Mouse (Mus musculus) regulatory T cell (primary cell): ENCODE results near the gene Papola.
"Not testable (repeated sequence)": the region's sequence is repeated elsewhere in the genome, so short reads cannot be mapped to it uniquely, and the experiment has no call there.

Experiments used
- in situ Hi-C: fragments of 300-600 bp; cut with MboI, MseI; formaldehyde crosslinking; loops from one replicate; pipeline ENCODE4 v1.15.1; 2025; ENCODE audit warnings: high pct_unique_total_duplicates

Papola gene

DNA sequence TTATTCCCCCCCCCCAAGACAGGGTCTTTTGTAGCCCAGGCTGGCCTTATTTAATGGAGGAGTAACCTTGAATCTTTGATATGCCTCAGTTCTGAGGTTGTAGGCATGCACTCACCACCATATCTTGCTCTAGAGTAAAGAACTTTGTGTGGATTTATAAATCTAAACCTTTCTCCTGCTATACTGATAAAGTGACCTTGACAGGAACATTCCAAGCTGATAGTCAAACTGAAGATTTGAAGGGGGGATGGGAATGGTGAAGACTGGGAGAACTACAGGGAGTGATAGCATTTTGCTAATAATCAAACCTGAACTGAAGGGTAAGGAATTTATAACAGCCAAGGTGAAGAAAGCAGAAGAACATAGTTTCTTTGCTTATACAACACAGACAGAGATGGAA lies 13.5 kb downstream of the Papola start:
- in situ Hi-C loops = loop anchor here (5.0 to 10.0 kb wide), 2 partner anchors 96 to 113 kb away; partner anchors contain the start of genes Atg2b and Gskip

DNA sequence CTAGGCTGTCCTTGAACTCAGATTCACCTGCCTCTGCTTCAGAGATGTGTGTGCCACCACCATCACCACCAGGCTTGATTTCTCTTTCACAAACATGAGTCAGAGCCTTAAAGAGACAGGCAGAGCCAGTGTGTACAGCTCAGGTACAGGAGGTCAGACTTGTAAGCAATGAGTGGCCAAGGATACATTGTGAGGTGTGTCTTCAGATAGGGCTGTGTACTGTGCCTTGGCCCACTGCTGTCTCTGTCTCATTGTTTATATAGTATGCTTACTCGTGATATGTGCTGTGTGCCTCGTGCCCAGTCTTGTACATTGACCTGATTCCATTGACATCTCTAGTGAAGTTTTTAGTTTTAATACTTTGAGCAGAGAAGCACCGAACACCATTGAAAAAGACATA lies 21.3 kb downstream of the Papola start:
- in situ Hi-C loops = no loop called here

DNA sequence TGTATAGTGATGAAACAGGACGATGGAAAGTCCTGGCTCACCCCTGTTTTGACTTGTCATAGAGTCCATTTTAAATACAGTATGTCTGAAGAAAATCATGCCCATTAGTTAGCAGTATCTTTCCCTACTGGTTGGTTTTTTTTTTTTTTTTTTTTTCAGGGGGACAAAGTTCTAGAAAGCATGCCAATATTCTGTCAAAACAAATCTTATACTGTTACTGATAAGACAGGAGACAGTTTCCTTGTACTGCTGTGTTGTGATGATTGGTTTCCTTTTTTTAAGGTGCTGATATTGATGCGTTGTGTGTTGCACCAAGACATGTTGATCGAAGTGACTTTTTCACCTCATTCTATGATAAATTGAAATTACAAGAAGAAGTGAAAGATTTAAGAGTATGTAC lies 21.7 kb downstream of the Papola start:
- in situ Hi-C loops = no loop called here

DNA sequence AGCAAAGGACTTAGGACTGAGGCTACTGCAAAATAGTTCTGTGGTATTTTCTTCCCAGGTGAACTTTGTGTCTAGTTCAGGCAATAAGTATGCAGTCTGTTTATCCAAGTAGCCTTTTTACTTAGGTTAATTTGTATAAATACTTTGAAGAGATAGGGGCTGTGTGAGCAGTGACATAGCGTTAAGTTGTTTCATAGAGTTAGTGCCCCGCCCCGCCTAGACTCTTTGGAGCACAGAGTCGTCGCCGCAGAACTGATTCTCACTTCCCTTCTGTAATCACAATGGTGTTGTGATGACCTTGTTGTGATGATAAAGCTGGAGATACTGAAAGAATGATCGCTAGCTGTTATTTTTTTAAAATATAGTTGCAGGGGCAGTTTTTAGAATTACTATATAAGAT lies 22.9 kb downstream of the Papola start:
- in situ Hi-C loops = no loop called here

DNA sequence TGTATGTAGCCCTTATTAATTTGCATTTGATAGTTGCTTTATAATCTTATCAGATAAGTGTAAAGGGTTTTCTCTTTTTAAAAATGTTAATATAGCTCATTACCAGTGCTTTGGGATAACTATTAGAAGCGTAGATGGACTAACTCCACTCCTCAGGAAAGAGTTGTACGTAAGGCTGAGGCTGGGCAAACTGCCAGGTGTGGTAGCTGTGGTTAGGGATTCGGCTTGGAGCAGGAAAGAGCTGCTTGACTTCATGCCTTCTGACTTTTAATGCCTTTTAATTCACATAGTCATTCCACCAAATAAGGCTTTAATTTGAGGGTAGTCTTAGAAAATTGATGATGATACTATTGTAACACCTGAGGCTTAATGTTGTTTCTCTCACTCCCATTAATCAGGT lies 24.5 kb downstream of the Papola start:
- in situ Hi-C loops = no loop called here

DNA sequence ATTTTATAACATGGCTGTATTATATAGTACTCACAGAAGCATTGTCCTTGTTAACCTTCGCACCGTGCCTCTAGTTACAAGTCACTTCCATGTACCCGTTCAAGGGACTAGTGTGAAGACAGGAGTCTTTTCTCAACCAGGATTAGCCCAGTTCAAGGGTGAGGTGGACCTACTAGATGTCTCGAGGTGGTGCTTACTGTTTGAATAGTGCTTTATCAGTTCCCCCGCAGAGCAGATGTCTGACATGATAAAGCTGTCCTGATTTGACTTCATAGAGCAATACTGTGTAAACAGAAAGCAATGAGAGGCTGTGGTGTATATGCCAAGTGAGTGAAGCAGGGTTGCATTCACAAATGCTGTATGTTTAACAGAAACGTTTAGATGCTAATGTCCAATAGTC lies 26.1 kb downstream of the Papola start:
- in situ Hi-C loops = no loop called here

DNA sequence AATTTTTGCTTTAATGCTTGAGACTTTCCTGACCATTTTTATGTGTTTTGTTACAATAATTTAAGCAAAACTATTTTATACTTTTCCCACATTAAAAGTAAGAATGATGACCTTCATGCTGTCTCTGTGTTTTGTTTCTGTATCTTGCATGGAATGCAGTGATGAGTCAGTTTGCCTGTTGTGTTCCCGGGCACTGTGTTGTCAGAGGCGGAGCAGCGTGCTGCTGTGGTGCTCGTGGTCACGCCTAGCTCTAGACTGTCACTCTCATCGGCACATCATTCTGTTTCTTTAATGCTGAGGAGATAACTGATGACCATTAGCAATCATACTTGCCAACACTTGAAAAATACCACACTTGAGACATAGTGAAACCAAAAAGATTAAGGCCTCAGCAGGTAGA lies 29.5 kb downstream of the Papola start:
- in situ Hi-C loops = no loop called here

DNA sequence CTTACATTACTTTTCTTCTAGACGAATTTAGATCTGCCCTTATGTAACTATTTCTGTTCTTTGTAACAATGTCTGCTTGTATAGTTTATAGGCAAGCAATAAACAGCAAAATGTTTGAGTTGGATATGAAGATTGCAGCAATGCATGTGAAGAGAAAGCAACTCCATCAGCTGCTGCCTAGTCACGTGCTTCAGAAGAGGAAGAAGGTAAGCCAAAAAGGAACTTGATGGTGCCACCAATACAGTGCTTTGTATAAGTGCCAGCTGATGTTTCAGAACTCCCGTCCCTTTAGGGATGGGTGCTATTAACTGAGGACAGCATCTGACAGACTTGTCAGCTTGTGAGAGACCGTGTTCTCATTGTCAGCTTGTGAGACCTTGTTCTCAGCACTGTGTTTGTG lies 39.0 kb downstream of the Papola start:
- in situ Hi-C loops = no loop called here

DNA sequence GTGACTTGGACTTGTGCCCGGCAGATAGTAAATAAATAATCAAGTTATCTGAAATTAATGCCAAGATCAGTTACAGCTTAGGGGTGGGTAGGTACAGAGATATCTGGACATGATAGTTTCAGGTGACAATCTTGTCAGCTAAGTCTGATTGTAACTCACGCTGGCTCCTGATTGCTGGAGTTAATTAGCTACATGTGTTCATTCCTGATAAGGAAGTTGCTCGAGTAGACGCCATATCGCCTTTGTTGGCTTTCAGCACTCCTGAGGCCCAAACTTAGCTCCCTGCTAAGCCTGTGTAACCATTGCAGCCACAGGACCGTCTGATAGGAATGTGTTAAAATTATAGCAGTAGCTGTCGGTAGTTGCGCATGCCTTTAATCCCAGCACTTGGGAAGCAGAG lies 40.2 kb downstream of the Papola start:
- in situ Hi-C loops = no loop called here

DNA sequence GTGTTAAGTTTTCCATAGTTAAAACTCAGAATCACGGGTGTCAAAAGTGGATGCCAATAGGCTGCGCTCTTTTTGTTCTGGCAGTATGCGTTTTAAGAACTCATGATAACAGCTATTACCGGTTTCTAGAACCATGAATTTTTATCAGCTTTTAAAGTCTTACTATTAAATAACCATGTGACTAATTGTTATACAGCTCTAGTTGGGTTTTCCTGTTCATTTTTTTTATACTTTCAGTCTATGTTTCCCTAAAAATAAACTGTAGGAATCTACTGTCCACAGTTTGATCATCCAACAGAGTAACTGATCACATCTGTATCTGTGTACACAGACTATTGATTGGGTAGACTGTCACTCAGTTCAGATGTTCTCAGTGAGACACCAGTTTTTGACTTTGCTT lies 40.8 kb downstream of the Papola start:
- in situ Hi-C loops = no loop called here

DNA sequence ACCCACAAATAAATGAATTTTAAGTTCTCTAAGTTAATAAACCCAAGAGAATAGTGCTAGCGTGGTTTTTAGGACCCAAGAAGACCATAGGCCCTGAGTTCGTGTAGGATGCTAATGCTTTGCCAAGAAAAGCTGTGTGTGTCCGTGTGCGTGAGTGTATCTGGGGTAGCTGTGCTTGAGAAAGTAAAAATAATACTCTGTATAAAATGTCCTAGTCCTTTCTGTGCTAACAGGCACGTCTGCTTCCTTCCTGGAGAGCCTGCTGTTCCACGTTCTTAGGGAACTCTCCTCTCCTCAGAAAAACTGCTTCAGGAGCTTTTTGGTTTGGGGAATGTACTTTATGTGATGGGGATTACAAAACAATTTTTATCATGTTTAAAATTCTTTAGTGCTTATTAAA lies 48.0 kb downstream of the Papola start:
- in situ Hi-C loops = no loop called here

DNA sequence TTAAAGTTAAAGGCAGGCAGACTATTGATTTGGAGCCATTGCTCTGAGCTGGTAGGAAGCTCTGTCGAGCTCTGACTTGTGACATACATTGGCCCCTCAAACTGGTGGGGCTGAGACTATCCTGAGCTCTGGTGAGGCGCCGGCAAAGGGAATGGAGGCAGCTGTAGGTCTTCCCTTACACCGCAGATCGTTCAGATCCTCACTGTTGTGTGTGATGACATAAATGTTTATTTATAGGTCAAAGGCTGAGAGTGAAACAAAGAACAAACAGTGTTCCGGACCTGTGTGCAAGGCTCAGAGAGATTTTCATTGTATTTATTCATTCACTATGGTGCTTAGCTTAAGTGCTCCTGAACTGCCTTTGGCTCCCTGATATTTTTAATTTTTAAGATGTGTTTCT lies 50.4 kb downstream of the Papola start:
- in situ Hi-C loops = no loop called here

DNA sequence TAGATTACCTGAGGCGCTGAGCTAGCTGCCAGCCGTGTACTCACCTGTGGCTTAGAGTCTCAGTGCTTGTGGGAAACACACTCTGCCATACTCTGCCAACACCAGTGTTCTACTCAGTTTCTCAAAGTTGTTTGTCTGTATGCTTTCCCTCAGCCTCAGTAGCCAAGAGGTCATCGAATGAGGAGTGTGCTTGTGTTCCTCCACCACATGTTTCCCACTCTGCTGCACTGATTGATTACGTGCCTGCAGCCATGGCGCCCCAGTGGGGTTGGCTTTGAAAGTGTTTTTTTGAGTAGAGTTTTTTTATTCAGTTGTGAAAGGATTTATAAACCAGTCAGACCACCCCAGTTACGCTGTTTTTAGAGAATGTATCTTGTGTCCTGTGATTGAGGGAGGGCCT lies 51.1 kb downstream of the Papola start:
- in situ Hi-C loops = no loop called here

DNA sequence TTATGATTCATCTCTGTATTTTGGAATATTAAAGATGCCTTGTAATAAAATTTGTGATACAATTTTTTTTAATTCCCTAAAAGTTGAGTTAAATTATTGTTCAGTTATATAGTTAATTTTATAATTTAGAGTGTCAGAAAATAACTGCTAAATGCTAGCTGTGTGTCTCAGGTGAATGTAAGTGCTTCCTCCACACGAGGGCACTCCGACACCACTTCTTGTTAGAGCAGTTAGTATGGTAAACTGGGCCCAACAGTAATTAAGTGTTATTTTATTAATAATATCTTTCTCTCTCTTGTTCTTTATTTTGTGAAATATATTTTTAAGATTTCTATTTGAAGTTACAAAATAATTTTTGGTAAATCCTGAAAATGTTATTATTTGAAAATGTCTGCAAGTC lies 51.7 kb downstream of the Papola start:
- in situ Hi-C loops = no loop called here

DNA sequence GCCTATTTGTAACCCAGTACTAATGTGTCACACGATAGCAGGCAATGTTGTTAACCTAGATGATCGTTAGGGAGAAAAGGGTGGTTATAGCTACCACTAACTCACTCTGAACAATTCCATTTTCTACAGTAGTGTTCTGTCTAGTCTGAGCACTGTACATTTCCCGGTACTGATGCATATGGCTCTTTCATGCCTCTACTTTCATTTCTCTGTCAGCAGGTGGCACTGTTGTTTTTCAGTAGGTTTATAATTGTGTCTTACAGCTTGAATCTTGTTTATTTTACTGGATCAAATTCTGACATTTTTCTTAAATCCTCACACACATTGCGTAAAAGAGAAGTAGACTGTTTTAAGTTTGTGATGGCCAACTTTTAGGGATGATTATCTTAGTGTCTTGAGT lies 54.6 kb downstream of the Papola start:
- in situ Hi-C loops = no loop called here

DNA sequence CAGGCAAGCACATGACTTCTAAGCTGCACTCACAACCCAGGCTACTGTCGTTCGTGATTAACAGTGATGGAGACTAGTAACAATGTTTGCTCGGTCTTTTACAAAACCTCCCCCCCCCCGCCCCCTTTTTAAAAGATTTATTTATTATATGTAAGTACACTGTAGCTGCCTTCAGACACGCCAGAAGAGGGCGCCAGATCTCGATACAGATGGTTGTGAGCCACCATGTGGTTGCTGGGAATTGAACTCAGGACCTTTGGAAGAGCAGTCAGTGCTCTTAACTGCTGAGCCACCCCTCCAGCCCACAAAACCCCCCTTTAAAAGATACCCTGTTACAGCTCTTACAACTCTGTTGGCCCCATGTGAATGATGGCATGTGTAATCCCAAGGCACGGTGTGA lies 56.1 kb downstream of the Papola start:
- in situ Hi-C loops = not testable (repeated sequence)

DNA sequence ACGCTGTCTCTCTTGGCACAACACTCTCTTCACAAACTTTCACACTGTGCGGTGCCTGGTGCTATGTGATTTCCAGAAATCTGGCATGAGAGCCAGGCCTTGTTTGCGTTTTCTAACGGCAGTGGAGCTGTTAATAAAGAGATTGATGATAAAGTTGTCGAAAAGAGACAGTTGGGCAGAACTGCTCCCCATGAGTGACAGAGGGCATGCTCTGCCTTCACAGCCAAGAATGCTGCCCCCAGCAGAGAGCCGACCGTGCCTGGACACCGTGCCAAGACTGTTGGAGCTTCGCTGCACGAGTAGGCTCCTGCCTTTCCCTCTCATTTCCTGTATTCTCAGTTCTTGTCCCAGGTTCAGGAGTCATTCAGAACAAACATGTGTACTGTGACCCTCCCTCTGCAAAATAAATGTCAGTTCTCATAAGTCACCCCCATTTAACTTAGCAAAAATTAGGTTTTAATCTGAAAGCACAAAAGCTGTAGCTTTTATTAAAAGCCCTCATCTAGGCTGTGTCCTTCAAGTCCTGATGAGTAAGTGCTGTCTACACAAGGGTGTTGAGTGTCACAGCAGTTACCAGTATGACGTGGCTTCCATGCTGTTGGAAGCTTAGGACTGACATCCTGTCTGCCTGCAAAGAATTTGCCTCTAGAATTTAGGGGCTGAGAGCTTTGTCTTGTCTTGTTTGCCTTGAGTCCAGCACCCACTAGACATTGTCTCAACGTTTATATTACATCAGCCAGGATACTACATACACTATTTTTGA lies 58.9 kb downstream of the Papola start:
- in situ Hi-C loops = no loop called here

DNA sequence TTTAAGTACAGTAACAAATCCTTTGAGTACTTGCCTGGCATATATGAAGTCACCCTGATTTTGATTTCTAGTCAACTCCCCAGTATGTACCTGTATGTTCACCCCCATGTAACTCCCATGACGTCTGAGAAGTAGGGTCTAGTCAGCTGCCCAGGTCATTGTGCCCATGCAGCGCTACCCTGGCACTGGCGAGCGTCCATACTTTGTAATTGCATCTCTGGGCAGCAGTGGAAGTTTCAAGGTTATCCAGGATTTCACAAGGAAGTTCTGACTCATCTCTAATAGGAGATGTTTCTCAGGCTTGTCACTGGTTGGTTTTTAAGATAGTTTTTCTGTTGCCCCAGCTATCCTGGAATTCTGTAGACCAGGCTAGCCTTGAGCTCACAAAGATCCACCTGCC lies 59.9 kb downstream of the Papola start:
- in situ Hi-C loops = no loop called here

DNA sequence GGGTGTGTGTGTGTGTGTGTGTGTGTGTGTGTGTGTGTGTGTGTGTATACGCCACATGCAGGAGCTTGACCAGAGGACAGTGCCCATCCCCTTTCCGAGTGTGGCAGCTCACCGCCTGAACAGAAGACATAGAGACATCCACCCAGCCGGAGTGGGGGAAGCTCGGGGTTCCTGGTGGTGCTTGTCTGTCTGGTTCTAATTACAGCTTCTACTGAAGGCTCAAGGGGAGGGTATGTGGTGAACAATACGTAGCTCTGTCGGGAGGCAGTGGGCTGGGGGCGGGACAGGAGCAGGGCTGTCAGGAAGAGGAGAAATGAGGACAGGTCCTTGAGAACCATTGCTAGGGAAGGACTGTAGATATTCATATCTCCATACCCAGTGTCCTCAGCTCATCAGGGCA lies 64.6 kb downstream of the Papola start:
- in situ Hi-C loops = no loop called here

DNA sequence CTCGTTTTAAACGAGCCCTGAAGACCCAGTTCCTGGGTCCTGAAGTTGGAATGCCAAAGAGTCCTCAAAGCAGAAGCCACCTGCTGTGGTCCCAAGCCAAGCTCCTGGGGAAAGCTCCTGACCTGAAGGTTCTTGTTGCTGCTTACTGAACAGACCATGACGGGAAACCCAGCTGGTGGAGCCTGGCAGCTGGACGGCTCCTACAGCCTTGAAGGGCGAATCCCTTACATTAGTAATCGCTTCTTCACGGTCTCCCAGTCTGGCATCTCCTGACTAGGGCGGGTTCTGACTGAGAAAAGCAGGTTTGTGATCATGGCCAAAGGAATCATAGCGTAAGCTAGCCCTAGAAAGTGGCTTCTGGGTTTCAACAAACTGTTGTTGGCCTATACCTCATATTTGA lies 66.2 kb downstream of the Papola start:
- in situ Hi-C loops = loop anchor here (10.0 kb wide), 1 partner anchor 204 kb away; no protein-coding TSS in a partner anchor

DNA sequence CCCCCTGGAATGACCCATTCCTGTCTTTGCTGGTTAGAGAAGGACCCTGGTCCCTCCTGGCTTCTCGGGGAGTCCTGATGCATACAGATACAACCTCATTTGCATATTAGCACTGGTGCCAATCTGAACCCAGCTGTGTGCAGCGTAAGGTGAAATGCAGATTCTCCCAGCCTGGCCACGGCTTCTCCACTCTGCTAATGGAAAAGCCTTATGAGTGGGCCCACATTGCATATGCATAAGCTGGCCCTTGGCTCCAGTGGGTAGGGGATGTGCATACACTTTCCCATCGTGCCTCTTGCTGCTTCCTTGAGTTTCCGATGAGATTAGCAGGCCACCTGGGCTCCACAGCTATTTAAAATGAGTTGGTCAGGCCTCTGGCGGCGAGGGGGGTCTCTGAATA lies 68.3 kb downstream of the Papola start:
- in situ Hi-C loops = loop anchor here (10.0 kb wide), 1 partner anchor 202 kb away; no protein-coding TSS in a partner anchor

DNA sequence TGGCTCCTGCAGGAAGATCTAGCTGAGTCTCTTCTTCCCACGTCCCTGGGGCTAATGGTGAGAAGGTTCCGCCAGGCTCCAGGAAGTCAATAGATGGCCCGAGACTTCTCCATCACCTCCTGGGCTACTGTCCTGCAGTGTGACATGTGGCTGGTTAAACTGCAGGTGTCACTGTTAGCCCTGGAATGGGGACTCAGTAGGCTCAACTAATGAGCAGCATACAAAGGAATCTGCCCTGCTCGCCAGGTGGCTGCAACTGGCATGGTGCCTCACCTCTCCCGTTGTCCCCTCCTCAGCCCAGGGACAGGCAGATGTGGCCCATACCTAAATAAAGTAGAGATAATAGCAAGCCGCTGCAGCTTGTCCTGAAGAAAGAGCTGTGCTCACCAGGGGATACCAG lies 70.1 kb downstream of the Papola start:
- in situ Hi-C loops = loop anchor here (10.0 kb wide), 1 partner anchor 200 kb away; no protein-coding TSS in a partner anchor

DNA sequence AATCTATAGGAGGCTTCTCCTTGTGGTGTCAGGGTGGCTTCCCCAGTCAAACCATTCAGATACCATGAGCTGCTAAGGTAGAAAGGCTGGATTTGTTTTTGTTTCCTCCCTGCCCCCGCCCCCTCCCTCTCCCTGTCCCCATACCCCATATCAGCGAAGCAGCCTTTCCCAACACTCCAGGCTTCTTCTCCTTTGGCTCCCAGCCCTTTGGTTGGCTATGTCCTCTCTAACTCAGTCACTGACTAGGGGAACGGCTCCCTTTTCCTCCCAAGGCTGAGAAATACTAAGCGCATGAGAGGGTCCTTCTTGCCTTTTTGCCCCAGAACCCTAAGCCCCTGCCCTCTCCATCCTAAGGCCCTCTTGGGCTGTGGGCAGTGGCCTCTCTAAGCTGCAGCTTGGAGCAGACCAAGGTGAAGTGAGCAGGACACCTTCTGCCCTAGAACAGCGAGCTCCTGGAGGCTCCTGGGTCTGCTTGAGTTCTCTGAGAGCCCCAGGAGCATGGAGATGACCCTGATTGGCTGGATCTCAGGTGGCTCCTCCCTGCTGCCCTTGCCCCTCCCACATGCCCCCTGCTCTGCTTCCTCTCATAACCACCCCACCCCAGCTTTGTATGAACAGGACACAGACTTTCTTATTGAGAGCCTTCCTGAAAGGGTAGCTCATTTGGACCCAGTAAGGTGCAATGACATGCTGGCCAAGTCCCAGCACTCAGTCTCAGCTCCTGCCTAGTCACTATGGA lies 73.6 kb downstream of the Papola start:
- in situ Hi-C loops = loop anchor here (10.0 kb wide), 1 partner anchor 197 kb away; no protein-coding TSS in a partner anchor
